Mouse (Mus musculus) embryonic facial prominence, embryonic 11.5 days (tissue): Measurements from ENCODE around the gene Macrod2. TPM values are rescaled to one million over a fixed set of nuclear protein-coding genes. Genes with fewer than 3 reads are reported as not detected.

Experiments used
- ATAC-seq: fragments of 200-750 bp; cut with Nextera tagmentation; replicated peaks from 2 replicates; pipeline ENCODE4 v1.8.0; 2017; ENCODE audit warnings: low read depth; ENCODE audit not compliant: insufficient number of reproducible peaks, low FRiP score, low TSS enrichment
- DNase-seq: peaks from one replicate; pipeline ENCODE4 v3.0.0-alpha.2; 2015; ENCODE audit warnings: low spot score
- H3K27ac ChIP-seq: fragments of 300-500 bp; sonication (generic); replicated peaks from 2 replicates; pipeline ENCODE4 v1.5.1; 2014; ENCODE audit warnings: mild to moderate bottlenecking, low read depth, low read length, control low read depth
- H3K27me3 ChIP-seq: fragments of 300-500 bp; sonication (generic); 2 replicates; pipeline ENCODE4 v1.6.1; 2014; ENCODE audit warnings: mild to moderate bottlenecking, low read length, moderate library complexity, mixed read lengths; ENCODE audit not compliant: control insufficient read depth, insufficient read depth
- H3K36me3 ChIP-seq: fragments of 300-500 bp; sonication (generic); replicated peaks from 2 replicates; pipeline ENCODE4 v1.6.1; 2014; ENCODE audit warnings: low read depth, mild to moderate bottlenecking, low read length, moderate library complexity, mixed read lengths; ENCODE audit not compliant: control insufficient read depth, insufficient read depth
- H3K4me1 ChIP-seq: fragments of 300-500 bp; sonication (generic); 2 replicates; pipeline ENCODE4 v1.6.1; 2014; ENCODE audit warnings: low read length, mixed read lengths; ENCODE audit not compliant: control insufficient read depth, insufficient read depth
- H3K4me2 ChIP-seq: fragments of 300-500 bp; sonication (generic); 2 replicates; pipeline ENCODE4 v1.6.1; 2014; ENCODE audit warnings: low read depth, mild to moderate bottlenecking, control low read depth, low read length, moderate library complexity
- H3K4me3 ChIP-seq: fragments of 300-500 bp; sonication (generic); 2 replicates; pipeline ENCODE4 v1.5.1; 2014; ENCODE audit warnings: low read depth, low read length, control low read depth
- H3K9ac ChIP-seq: fragments of 300-500 bp; sonication (generic); replicated peaks from 2 replicates; pipeline ENCODE4 v1.6.1; 2014; ENCODE audit warnings: mild to moderate bottlenecking, control low read depth, low read length
- H3K9me3 ChIP-seq: fragments of 300-500 bp; sonication (generic); replicated peaks from 2 replicates; pipeline ENCODE4 v1.6.1; 2016; ENCODE audit warnings: mild to moderate bottlenecking, low read length, inconsistent platforms, mixed read lengths; ENCODE audit not compliant: control insufficient read depth
- WGBS: fragments of 180-500 bp; shearing (Covaris S2); extraction: QIAGEN DNeasy Blood & Tissue Kit; methylation state at CpG from one replicate; pipeline ENCODE4 v1.1.7; 2014; 5-methylcytosine and 5-hydroxymethylcytosine counted together
- polyA plus RNA-seq: library from polyadenylated mRNA; unstranded; fragments of >200 nt; fragmentation: Nextera tagmentation; extraction: Ambion mirVana; gene quantifications from 2 replicates; pipeline ENCODE4 v1.2.1, GENCODE M21; 2014

Gene Macrod2
- polyA plus RNA-seq, 1 experiment from 2014 or later, result 33.8 TPM

- Histone ChIP-seq H3K4me1 (no peaks in the 10 kb centered on the region), H3K4me3 (no peak overlapping the region), H3K9ac (no peak overlapping the region), H3K27me3 (no peaks in the 10 kb centered on the region), H3K4me2 (no peak overlapping the region), H3K27ac (no peak overlapping the region), H3K9me3 (no peaks in the 10 kb centered on the region), H3K36me3 (no peaks in the 10 kb centered on the region)
- WGBS, result 82% methylated on average over 6 of the region's 6 CpGs
- DNase-seq (no peak), ATAC-seq (no peak)
These were observed 1449.5 kb downstream of the Macrod2 start for GRCm38 (mm10) chr2:141844408-141845175.

- Histone ChIP-seq H3K4me1 (no peaks in the 10 kb centered on the region), H3K36me3 (no peaks in the 10 kb centered on the region), H3K9me3 (no peaks in the 10 kb centered on the region), H3K27me3 (no peaks in the 10 kb centered on the region), H3K9ac (no peak overlapping the region), H3K27ac (no peak overlapping the region), H3K4me3 (no peak overlapping the region), H3K4me2 (no peak overlapping the region)
- ATAC-seq (no peak), DNase-seq (peak; percentile 33)
- WGBS, result 35% methylated on average over 2 of the region's 2 CpGs
These were observed 1464.1 kb downstream of the Macrod2 start for GRCm38 (mm10) chr2:141859220-141859619.

- no peak for ATAC-seq
- WGBS, result 82% methylated on average over 6 of the region's 6 CpGs
These were observed 1466.7 kb downstream of the Macrod2 start for GRCm38 (mm10) chr2:141861679-141862268.

GRCm38 (mm10) chr2:141862531-141863265 lies 1467.6 kb downstream of the Macrod2 start:
- no peaks in the 10 kb centered on the region for H3K4me1 ChIP-seq
- no peaks in the 10 kb centered on the region for H3K27me3 ChIP-seq
- no peak overlapping the region for H3K9ac ChIP-seq
- no peak overlapping the region for H3K27ac ChIP-seq
- H3K4me2 ChIP-seq, result no peak overlapping the region
- H3K9me3 ChIP-seq, result no peaks in the 10 kb centered on the region
- H3K4me3 ChIP-seq, result no peak overlapping the region
- 45% methylated on average over 9 of the region's 9 CpGs for WGBS
- no peak for ATAC-seq
- no peaks in the 10 kb centered on the region for H3K36me3 ChIP-seq
- no peak for DNase-seq

More at GRCm38 (mm10) chr2:141861679-141862268, 1466.7 kb downstream of the Macrod2 start:
- Histone ChIP-seq H3K4me1 (no peaks in the 10 kb centered on the region), H3K9ac (no peak overlapping the region), H3K27me3 (no peaks in the 10 kb centered on the region), H3K9me3 (no peaks in the 10 kb centered on the region), H3K27ac (no peak overlapping the region), H3K36me3 (no peaks in the 10 kb centered on the region), H3K4me3 (no peak overlapping the region), H3K4me2 (no peak overlapping the region)
- DNase-seq, result no peak

- Histone ChIP-seq H3K4me2 (no peak overlapping the region), H3K9ac (no peak overlapping the region), H3K36me3 (no peaks in the 10 kb centered on the region), H3K27ac (no peak overlapping the region), H3K4me1 (no peaks in the 10 kb centered on the region), H3K9me3 (no peaks in the 10 kb centered on the region), H3K27me3 (no peaks in the 10 kb centered on the region), H3K4me3 (no peak overlapping the region)
- 64% methylated on average over 2 of the region's 2 CpGs for WGBS
- no peak for ATAC-seq
- DNase-seq, result no peak
These were observed 1468.6 kb downstream of the Macrod2 start for GRCm38 (mm10) chr2:141863628-141864165.

GRCm38 (mm10) chr2:141870930-141871329 lies 1475.8 kb downstream of the Macrod2 start:
- no peak overlapping the region for H3K4me2 ChIP-seq
- WGBS, result 89% methylated on average over 4 of the region's 4 CpGs
- DNase-seq, result no peak

GRCm38 (mm10) chr2:141876155-141876851 lies 1481.2 kb downstream of the Macrod2 start:
- WGBS, result 42% methylated on average over 10 of the region's 10 CpGs
- ATAC-seq, result no peak

More at GRCm38 (mm10) chr2:141870930-141871329, 1475.8 kb downstream of the Macrod2 start:
- no peak for ATAC-seq
- no peaks in the 10 kb centered on the region for H3K36me3 ChIP-seq
- H3K27ac ChIP-seq, result no peak overlapping the region
- no peak overlapping the region for H3K4me3 ChIP-seq
- H3K9ac ChIP-seq, result no peak overlapping the region
- no peaks in the 10 kb centered on the region for H3K9me3 ChIP-seq
- H3K4me1 ChIP-seq, result no peaks in the 10 kb centered on the region
- H3K27me3 ChIP-seq, result no peaks in the 10 kb centered on the region

More at GRCm38 (mm10) chr2:141876155-141876851, 1481.2 kb downstream of the Macrod2 start:
- Histone ChIP-seq H3K27ac (no peak overlapping the region), H3K27me3 (no peaks in the 10 kb centered on the region), H3K4me3 (no peak overlapping the region), H3K4me2 (no peak overlapping the region), H3K36me3 (no peaks in the 10 kb centered on the region), H3K9ac (no peak overlapping the region), H3K9me3 (no peaks in the 10 kb centered on the region), H3K4me1 (no peaks in the 10 kb centered on the region; the same call in 1 of the 2 replicates)
- DNase-seq, result peak; percentile 47
